Mouse (Mus musculus) MEL (cell line): ENCODE results near the gene Gamt. TPM values are rescaled to one million over a fixed set of nuclear protein-coding genes. Genes with fewer than 3 reads are reported as not detected.

Experiments
- DNase-seq: peaks from one replicate; pipeline ENCODE4 v3.0.0; 2011; ENCODE audit warnings: low read depth, low spot score
- H3K27ac ChIP-seq: 2 replicates; pipeline ENCODE4 v1.5.1; 2012; ENCODE audit warnings: low read depth, mild to moderate bottlenecking, control low read depth, low read length, moderate library complexity; ENCODE audit not compliant: control insufficient read depth
- H3K27me3 ChIP-seq, 2 experiments: fragments of 150-350 bp in 1 of 2; sonication (generic) in 1 of 2; 2 replicates each; pipeline ENCODE4 v1.6.1; 2012; ENCODE audit warnings: low read length in 2 of 2, mild to moderate bottlenecking in 2 of 2, improper control_type of control experiment in 1 of 2, moderate library complexity in 1 of 2; ENCODE audit not compliant: insufficient read depth in 2 of 2, control insufficient read depth in 1 of 2
- H3K36me3 ChIP-seq, 2 experiments: 2 replicates each; pipeline ENCODE4 v1.6.1; 2012 to 2014; ENCODE audit warnings: low read length in 2 of 2, improper control_type of control experiment in 1 of 2, inconsistent platforms in 1 of 2, mild to moderate bottlenecking in 1 of 2; ENCODE audit not compliant: insufficient read depth in 2 of 2, control insufficient read depth in 1 of 2
- H3K4me1 ChIP-seq, 2 experiments: fragments of 150-350 bp in 1 of 2; sonication (generic) in 1 of 2; 2 replicates each; pipeline ENCODE4 v1.6.1; 2012; ENCODE audit warnings: low read length in 2 of 2, improper control_type of control experiment in 1 of 2, mild to moderate bottlenecking in 1 of 2; ENCODE audit not compliant: insufficient read depth in 2 of 2, control insufficient read depth in 1 of 2
- H3K4me3 ChIP-seq, 2 experiments: fragments of 150-350 bp in 1 of 2; sonication (generic) in 1 of 2; 2 replicates each; pipeline ENCODE4 v1.5.1; 2012; ENCODE audit warnings: low read depth in 2 of 2, low read length in 2 of 2, mild to moderate bottlenecking in 2 of 2, moderate library complexity in 2 of 2, control low read depth in 1 of 2, improper control_type of control experiment in 1 of 2; ENCODE audit not compliant: control insufficient read depth in 1 of 2, insufficient read depth in 1 of 2
- H3K79me2 ChIP-seq: 2 replicates; pipeline ENCODE4 v1.6.1; 2012; ENCODE audit warnings: mild to moderate bottlenecking, low read length, moderate library complexity; ENCODE audit not compliant: control insufficient read depth, poor library complexity, insufficient read depth
- H3K9ac ChIP-seq: 2 replicates; pipeline ENCODE4 v1.6.1; 2012; ENCODE audit warnings: low read depth, mild to moderate bottlenecking, control low read depth, low read length, moderate library complexity; ENCODE audit not compliant: control insufficient read depth, poor library complexity, severe bottlenecking
- H3K9me3 ChIP-seq: fragments of 150-350 bp; sonication (generic); replicated peaks from 2 replicates; pipeline ENCODE4 v1.6.1; 2012; ENCODE audit warnings: mild to moderate bottlenecking, low read length, improper control_type of control experiment, moderate library complexity; ENCODE audit not compliant: insufficient read depth
- BHLHE40 ChIP-seq: IDR thresholded peaks from 2 replicates; pipeline ENCODE4 v1.6.1; 2012; ENCODE audit warnings: low read depth, mild to moderate bottlenecking, inconsistent platforms, low read length, improper control_type of control experiment, borderline replicate concordance
- CTCF ChIP-seq, 3 experiments: IDR thresholded peaks in 2 of 3; conservative IDR thresholded peaks in 1 of 3; 2 replicates each; pipeline ENCODE4 v1.5.1; 2011 to 2012; ENCODE audit warnings: low read length in 3 of 3, low read depth in 2 of 3, mild to moderate bottlenecking in 2 of 3, improper control_type of control experiment in 1 of 3, inconsistent platforms in 1 of 3, mixed read lengths in 1 of 3, moderate library complexity in 1 of 3; ENCODE audit not compliant: control insufficient read depth in 1 of 3, insufficient read depth in 1 of 3, poor library complexity in 1 of 3, severe bottlenecking in 1 of 3
- EP300 ChIP-seq, 2 experiments: IDR thresholded peaks; 2 replicates each; pipeline ENCODE4 v1.6.1; 2011; ENCODE audit warnings: improper control_type of control experiment in 2 of 2, low read length in 2 of 2, low read depth in 1 of 2, mild to moderate bottlenecking in 1 of 2
- ETS1 ChIP-seq: IDR thresholded peaks from 2 replicates; pipeline ENCODE4 v1.6.1; 2012; ENCODE audit warnings: low read depth, mild to moderate bottlenecking, inconsistent platforms, low read length, improper control_type of control experiment, moderate library complexity
- GABPA ChIP-seq: IDR thresholded peaks from 2 replicates; pipeline ENCODE4 v1.6.1; 2012; ENCODE audit warnings: low read depth, mild to moderate bottlenecking, inconsistent platforms, low read length, improper control_type of control experiment, moderate library complexity
- GATA1 ChIP-seq: IDR thresholded peaks from 2 replicates; pipeline ENCODE4 v1.6.1; 2011; ENCODE audit warnings: low read depth, low read length, improper control_type of control experiment
- JUND ChIP-seq: IDR thresholded peaks from 2 replicates; pipeline ENCODE4 v1.6.1; 2011; ENCODE audit warnings: low read depth, mild to moderate bottlenecking, improper control_type of control experiment, low read length
- KAT2A ChIP-seq: conservative IDR thresholded peaks from 2 replicates; pipeline ENCODE4 v1.6.1; 2012; ENCODE audit warnings: low read depth, low read length, improper control_type of control experiment, inconsistent platforms
- MAFK ChIP-seq: IDR thresholded peaks from 2 replicates; pipeline ENCODE4 v1.6.1; 2011; ENCODE audit warnings: low read depth, mild to moderate bottlenecking, low read length, improper control_type of control experiment, borderline replicate concordance
- MAX ChIP-seq: IDR thresholded peaks from 2 replicates; pipeline ENCODE4 v1.6.1; 2011; ENCODE audit warnings: low read length, improper control_type of control experiment
- MAZ ChIP-seq: IDR thresholded peaks from 2 replicates; pipeline ENCODE4 v1.6.1; 2012; ENCODE audit warnings: low read depth, mild to moderate bottlenecking, inconsistent platforms, low read length, improper control_type of control experiment
- MEF2A ChIP-seq: IDR thresholded peaks from 2 replicates; pipeline ENCODE4 v1.6.1; 2014; ENCODE audit warnings: low read depth, mild to moderate bottlenecking, inconsistent platforms, low read length, improper control_type of control experiment; ENCODE audit not compliant: poor library complexity, insufficient replicate concordance, severe bottlenecking; ENCODE audit errors: extremely low read depth
- MXI1 ChIP-seq: IDR thresholded peaks from 2 replicates; pipeline ENCODE4 v1.6.1; 2011; ENCODE audit warnings: mild to moderate bottlenecking, low read depth, low read length, improper control_type of control experiment
- MYB ChIP-seq: IDR thresholded peaks from 2 replicates; pipeline ENCODE4 v1.6.1; 2011; ENCODE audit warnings: mild to moderate bottlenecking, low read depth, low read length, improper control_type of control experiment
- MYC ChIP-seq: IDR thresholded peaks from 2 replicates; pipeline ENCODE4 v1.6.1; 2011; ENCODE audit warnings: low read depth, mild to moderate bottlenecking, low read length, improper control_type of control experiment, moderate library complexity
- RAD21 ChIP-seq: IDR thresholded peaks from 2 replicates; pipeline ENCODE4 v1.6.1; 2011; ENCODE audit warnings: mild to moderate bottlenecking, low read depth, low read length, improper control_type of control experiment
- SIN3A ChIP-seq: IDR thresholded peaks from 2 replicates; pipeline ENCODE4 v1.6.1; 2012; ENCODE audit warnings: low read length, improper control_type of control experiment, inconsistent platforms
- SMC3 ChIP-seq: IDR thresholded peaks from 2 replicates; pipeline ENCODE4 v1.6.1; 2011; ENCODE audit warnings: low read depth, low read length, improper control_type of control experiment
- TAL1 ChIP-seq: IDR thresholded peaks from 2 replicates; pipeline ENCODE4 v1.6.1; 2012; ENCODE audit warnings: mild to moderate bottlenecking, inconsistent platforms, low read length, moderate library complexity, mixed read lengths
- TBP ChIP-seq: IDR thresholded peaks from 2 replicates; pipeline ENCODE4 v1.8.0; 2011; ENCODE audit warnings: low read depth, low read length, improper control_type of control experiment
- UBTF ChIP-seq: IDR thresholded peaks from 2 replicates; pipeline ENCODE4 v1.6.1; 2012; ENCODE audit warnings: low read depth, mild to moderate bottlenecking, inconsistent platforms, low read length, improper control_type of control experiment, moderate library complexity, borderline replicate concordance; ENCODE audit not compliant: insufficient read depth
- USF1 ChIP-seq: IDR thresholded peaks from 2 replicates; pipeline ENCODE4 v1.6.1; 2014; ENCODE audit warnings: low read depth, mild to moderate bottlenecking, inconsistent platforms, low read length, improper control_type of control experiment, moderate library complexity
- USF2 ChIP-seq, 2 experiments: IDR thresholded peaks; 2 replicates each; pipeline ENCODE4 v1.6.1; 2011 to 2012; ENCODE audit warnings: improper control_type of control experiment in 2 of 2, low read length in 2 of 2, borderline replicate concordance in 1 of 2, inconsistent platforms in 1 of 2, low read depth in 1 of 2, mild to moderate bottlenecking in 1 of 2; ENCODE audit not compliant: insufficient read depth in 1 of 2
- ZC3H11A ChIP-seq: IDR thresholded peaks from 2 replicates; pipeline ENCODE4 v1.6.1; 2012; ENCODE audit warnings: low read depth, mild to moderate bottlenecking, inconsistent platforms, low read length, improper control_type of control experiment
- ZKSCAN1 ChIP-seq: IDR thresholded peaks from 2 replicates; pipeline ENCODE4 v1.6.1; 2012; ENCODE audit warnings: low read depth, mild to moderate bottlenecking, inconsistent platforms, low read length, improper control_type of control experiment, moderate library complexity
- ZNF384 ChIP-seq: IDR thresholded peaks from 2 replicates; pipeline ENCODE4 v1.6.1; 2012; ENCODE audit warnings: low read depth, mild to moderate bottlenecking, inconsistent platforms, low read length, improper control_type of control experiment
- polyA plus RNA-seq, 2 experiments: library from polyadenylated mRNA; stranded (reverse) in 1 of 2; unstranded in 1 of 2; fragments of >175 nt in 1 of 2; fragments of >200 nt in 1 of 2; gene quantifications; 2 replicates each; pipeline versions ENCODE4 v1.2.1 to v1.2.4; 2012; ENCODE audit warnings: low replicate concordance in 2 of 2, low read depth in 1 of 2; ENCODE audit not compliant: insufficient read length in 2 of 2, insufficient read depth in 1 of 2, missing spikeins in 1 of 2
- total RNA-seq: library from RNA; depleted of rRNA; stranded (reverse); fragments of 300-350 nt; gene quantifications from 2 replicates; pipeline ENCODE4 v1.2.3, GENCODE M21; 2012

Gene Gamt
- total and polyA plus RNA-seq, 3 experiments, result 6.0 to 8.4 TPM; not detected in 1

- no peak for DNase-seq
- H3K79me2 ChIP-seq, result no peaks in the 10 kb centered on the region
- TF ChIP-seq MYB, result no peak
- TF ChIP-seq KAT2A, result no peak
- TF ChIP-seq GABPA, result no peak
- TF ChIP-seq MAFK, result no peak
- TF ChIP-seq MYC, result no peak
- no peak for TF ChIP-seq RAD21
- TF ChIP-seq USF2 (IDR thresholded peaks at IDR 0.05; ENCODE audit: borderline replicate concordance in 1 of 2, insufficient read depth in 1 of 2, low read depth in 1 of 2, low read length in 2 of 2), result no peak
- TF ChIP-seq MXI1, result no peak
- TF ChIP-seq MAZ, result no peak
- TF ChIP-seq GATA1, result no peak
- TF ChIP-seq BHLHE40, result no peak
- TF ChIP-seq MEF2A, result no peak
- TF ChIP-seq SMC3, result no peak
- no peak for TF ChIP-seq EP300 (IDR thresholded peaks at IDR 0.05; ENCODE audit: low read depth in 1 of 2, low read length in 2 of 2)
- TF ChIP-seq TBP, result no peak
- peaks cover 0 to 16% of the 10 kb centered on the region in 2 experiments; a peak in 2 of 4 replicates for H3K4me1 ChIP-seq
- no peak overlapping the region for H3K4me3 ChIP-seq
- no peak overlapping the region for H3K27ac ChIP-seq
- H3K9me3 ChIP-seq, result no peaks in the 10 kb centered on the region
- no peaks in the 10 kb centered on the region for H3K27me3 ChIP-seq
- peaks cover 1 to 4% of the 10 kb centered on the region in 2 experiments; a peak in 2 of 4 replicates for H3K36me3 ChIP-seq
- H3K9ac ChIP-seq, result no peak overlapping the region
Measured at GRCm38 (mm10) chr10:80299301-80299700, 38.5 kb upstream of the Gamt start.

DNA sequence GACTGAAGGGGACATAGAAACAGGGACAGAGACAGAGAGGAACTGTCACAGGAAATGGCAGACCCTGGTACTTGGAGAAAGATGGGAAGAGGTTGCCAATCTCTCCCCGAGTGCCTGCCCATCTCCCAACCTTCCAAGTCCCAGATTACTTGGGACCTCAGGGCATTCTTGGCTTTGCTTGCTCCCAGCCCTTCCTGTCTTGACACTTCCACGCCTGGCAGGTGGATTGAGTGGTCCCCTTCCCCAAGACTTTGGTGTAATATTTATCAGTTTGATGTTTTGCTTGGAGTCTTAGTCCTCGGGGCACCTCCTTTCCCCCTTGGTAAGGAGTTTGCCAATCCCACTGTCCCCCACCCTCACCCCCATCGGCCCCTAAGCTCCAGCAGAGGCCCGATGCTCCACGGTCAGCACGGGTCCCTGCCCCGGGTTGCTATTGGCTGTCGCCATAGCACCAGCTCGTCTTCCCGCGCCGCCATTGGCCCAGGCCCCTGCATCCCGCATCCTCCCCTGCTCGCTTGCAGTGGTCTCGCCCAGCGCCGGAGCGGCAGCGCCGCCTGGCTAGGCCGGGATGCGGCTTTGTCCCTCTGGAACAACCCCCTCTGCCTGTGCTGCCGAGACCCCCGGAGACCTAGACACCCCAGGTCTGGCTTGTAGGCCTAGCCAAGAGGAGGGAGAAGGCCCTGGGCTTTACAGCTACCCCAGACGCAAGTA lies 37.9 kb upstream of the Gamt start:
- H3K27me3 ChIP-seq, result no peaks in the 10 kb centered on the region
- no peak for DNase-seq
- H3K27ac ChIP-seq, result no peak overlapping the region
- TF ChIP-seq MAFK (no peak), ZKSCAN1 (no peak), USF1 (no peak), ZC3H11A (no peak), JUND (no peak), CTCF (IDR thresholded peaks at IDR 0.05 in 2 of 3, conservative IDR thresholded peaks at IDR 0.05 in 1 of 3; ENCODE audit: control insufficient read depth in 1 of 3, insufficient read depth in 1 of 3, low read depth in 2 of 3, low read length in 3 of 3, poor library complexity in 1 of 3, severe bottlenecking in 1 of 3) (no peak), SIN3A (no peak), USF2 (IDR thresholded peaks at IDR 0.05; ENCODE audit: borderline replicate concordance in 1 of 2, insufficient read depth in 1 of 2, low read depth in 1 of 2, low read length in 2 of 2) (no peak), ZNF384 (no peak), GABPA (no peak), TAL1 (no peak), EP300 (IDR thresholded peaks at IDR 0.05; ENCODE audit: low read depth in 1 of 2, low read length in 2 of 2) (no peak), TBP (no peak), UBTF (no peak), BHLHE40 (no peak), ETS1 (no peak), MAX (no peak)
- H3K36me3 ChIP-seq, result peaks cover 3 to 7% of the 10 kb centered on the region in 2 experiments; a peak in 3 of 4 replicates
- no peak overlapping the region for H3K9ac ChIP-seq
- H3K4me1 ChIP-seq, result peaks cover 0 to 19% of the 10 kb centered on the region in 2 experiments; a peak in 2 of 4 replicates
- H3K79me2 ChIP-seq, result peaks cover 4% of the 10 kb centered on the region
- H3K4me3 ChIP-seq, result no peak overlapping the region
- no peaks in the 10 kb centered on the region for H3K9me3 ChIP-seq
